Mouse (Mus musculus): ENCODE data around the gene Gm47959. TPM values are rescaled to one million over a fixed set of nuclear protein-coding genes. Genes with fewer than 3 reads are reported as not detected.

Gene Gm47959
- total and polyA plus RNA-seq, 3 experiments = not detected

- Histone ChIP-seq H3K4me3 (ENCODE audit: control insufficient read depth in 1 of 2, insufficient read depth in 1 of 2, low read depth in 2 of 2, low read length in 2 of 2) (no peak overlapping the region), H3K9ac (ENCODE audit: control insufficient read depth, low read depth, low read length, poor library complexity, severe bottlenecking) (no peak overlapping the region), H3K4me1 (ENCODE audit: control insufficient read depth in 1 of 2, insufficient read depth in 2 of 2, low read length in 2 of 2) (no peaks in the 10 kb centered on the region), H3K27me3 (ENCODE audit: control insufficient read depth in 1 of 2, insufficient read depth in 2 of 2, low read length in 2 of 2) (no peaks in the 10 kb centered on the region; a peak in 1 of 4 replicates), H3K79me2 (ENCODE audit: control insufficient read depth, insufficient read depth, low read length, poor library complexity) (no peaks in the 10 kb centered on the region), H3K36me3 (ENCODE audit: control insufficient read depth in 1 of 2, insufficient read depth in 2 of 2, low read length in 2 of 2) (no peaks in the 10 kb centered on the region), H3K9me3 (replicated peaks; ENCODE audit: insufficient read depth, low read length) (no peaks in the 10 kb centered on the region), H3K27ac (ENCODE audit: control insufficient read depth, low read depth, low read length) (no peak overlapping the region)
- no peak for TF ChIP-seq POLR2AphosphoS2 (IDR thresholded peaks at IDR 0.05; ENCODE audit: low read length)
- no peak for TF ChIP-seq GATA1 (IDR thresholded peaks at IDR 0.05; ENCODE audit: low read depth, low read length)
- no peak for TF ChIP-seq USF2 (IDR thresholded peaks at IDR 0.05; ENCODE audit: borderline replicate concordance in 1 of 2, insufficient read depth in 1 of 2, low read depth in 1 of 2, low read length in 2 of 2)
- no peak for TF ChIP-seq ETS1 (IDR thresholded peaks at IDR 0.05; ENCODE audit: low read depth, low read length)
- no peak for TF ChIP-seq RCOR1 (IDR thresholded peaks at IDR 0.05; ENCODE audit: low read depth, low read length)
- no peak for DNase-seq (ENCODE audit: low read depth, low spot score)
Observed at GRCm38 (mm10) chr1:82991062-82991461, 9.3 kb upstream of the Gm47959 start.

- Histone ChIP-seq H3K9ac (ENCODE audit: control insufficient read depth, low read depth, low read length, poor library complexity, severe bottlenecking) (no peak overlapping the region), H3K79me2 (ENCODE audit: control insufficient read depth, insufficient read depth, low read length, poor library complexity) (no peaks in the 10 kb centered on the region), H3K4me3 (ENCODE audit: control insufficient read depth in 1 of 2, insufficient read depth in 1 of 2, low read depth in 2 of 2, low read length in 2 of 2) (no peak overlapping the region), H3K27me3 (ENCODE audit: control insufficient read depth in 1 of 2, insufficient read depth in 2 of 2, low read length in 2 of 2) (no peaks in the 10 kb centered on the region; a peak in 1 of 4 replicates), H3K4me1 (ENCODE audit: control insufficient read depth in 1 of 2, insufficient read depth in 2 of 2, low read length in 2 of 2) (no peaks in the 10 kb centered on the region), H3K27ac (ENCODE audit: control insufficient read depth, low read depth, low read length) (no peak overlapping the region), H3K9me3 (replicated peaks; ENCODE audit: insufficient read depth, low read length) (no peaks in the 10 kb centered on the region), H3K36me3 (ENCODE audit: control insufficient read depth in 1 of 2, insufficient read depth in 2 of 2, low read length in 2 of 2) (no peaks in the 10 kb centered on the region)
- TF ChIP-seq NELFE (IDR thresholded peaks at IDR 0.05; ENCODE audit: low read depth, low read length) = no peak
- TF ChIP-seq CHD2 (IDR thresholded peaks at IDR 0.05; ENCODE audit: low read length) = no peak
- TF ChIP-seq SMC3 (IDR thresholded peaks at IDR 0.05; ENCODE audit: low read depth, low read length) = no peak
- no peak for TF ChIP-seq RAD21 (IDR thresholded peaks at IDR 0.05; ENCODE audit: low read depth, low read length)
- no peak for TF ChIP-seq SIN3A (IDR thresholded peaks at IDR 0.05; ENCODE audit: low read length)
- no peak for TF ChIP-seq NRF1 (IDR thresholded peaks at IDR 0.05; ENCODE audit: insufficient read depth, low read depth, low read length, poor library complexity, severe bottlenecking)
- TF ChIP-seq E2F4 (IDR thresholded peaks at IDR 0.05; ENCODE audit: borderline replicate concordance, low read depth, low read length) = no peak
- DNase-seq (ENCODE audit: low read depth, low spot score) = no peak
Observed at GRCm38 (mm10) chr1:82991596-82991995, 8.8 kb upstream of the Gm47959 start.

- H3K4me3 ChIP-seq (ENCODE audit: control insufficient read depth in 1 of 2, insufficient read depth in 1 of 2, low read depth in 2 of 2, low read length in 2 of 2) = no peak overlapping the region
- H3K36me3 ChIP-seq (ENCODE audit: control insufficient read depth in 1 of 2, insufficient read depth in 2 of 2, low read length in 2 of 2) = no peaks in the 10 kb centered on the region
- H3K27me3 ChIP-seq (ENCODE audit: control insufficient read depth in 1 of 2, insufficient read depth in 2 of 2, low read length in 2 of 2) = no peaks in the 10 kb centered on the region; a peak in 1 of 4 replicates
- H3K79me2 ChIP-seq (ENCODE audit: control insufficient read depth, insufficient read depth, low read length, poor library complexity) = no peaks in the 10 kb centered on the region
- TF ChIP-seq ETS1 (IDR thresholded peaks at IDR 0.05; ENCODE audit: low read depth, low read length) (no peak), MEF2A (IDR thresholded peaks at IDR 0.05; ENCODE audit: extremely low read depth, insufficient replicate concordance, low read depth, low read length, poor library complexity, severe bottlenecking) (no peak), RAD21 (IDR thresholded peaks at IDR 0.05; ENCODE audit: low read depth, low read length) (no peak), BHLHE40 (IDR thresholded peaks at IDR 0.05; ENCODE audit: borderline replicate concordance, low read depth, low read length) (no peak), POLR2A (IDR thresholded peaks at IDR 0.05; ENCODE audit: control insufficient read depth in 1 of 2, insufficient read depth in 1 of 2, low read depth in 1 of 2, low read length in 2 of 2, poor library complexity in 1 of 2) (no peak), ELF1 (IDR thresholded peaks at IDR 0.05; ENCODE audit: low read depth, low read length) (no peak), MAX (IDR thresholded peaks at IDR 0.05; ENCODE audit: low read length) (no peak), NELFE (IDR thresholded peaks at IDR 0.05; ENCODE audit: low read depth, low read length) (no peak), HCFC1 (IDR thresholded peaks at IDR 0.05; ENCODE audit: low read depth, low read length) (no peak), EP300 (IDR thresholded peaks at IDR 0.05; ENCODE audit: low read depth in 1 of 2, low read length in 2 of 2) (no peak), SIN3A (IDR thresholded peaks at IDR 0.05; ENCODE audit: low read length) (no peak), TCF12 (IDR thresholded peaks at IDR 0.05; ENCODE audit: low read depth, low read length) (no peak), ZNF384 (IDR thresholded peaks at IDR 0.05; ENCODE audit: low read depth, low read length) (no peak), ZKSCAN1 (IDR thresholded peaks at IDR 0.05; ENCODE audit: low read depth, low read length) (no peak), ZMIZ1 (IDR thresholded peaks at IDR 0.05; ENCODE audit: low read depth, low read length) (no peak), USF2 (IDR thresholded peaks at IDR 0.05; ENCODE audit: borderline replicate concordance in 1 of 2, insufficient read depth in 1 of 2, low read depth in 1 of 2, low read length in 2 of 2) (no peak), ZC3H11A (IDR thresholded peaks at IDR 0.05; ENCODE audit: low read depth, low read length) (no peak)
- H3K9ac ChIP-seq (ENCODE audit: control insufficient read depth, low read depth, low read length, poor library complexity, severe bottlenecking) = no peak overlapping the region
- DNase-seq (ENCODE audit: low read depth, low spot score) = no peak
- no peaks in the 10 kb centered on the region for H3K4me1 ChIP-seq (ENCODE audit: control insufficient read depth in 1 of 2, insufficient read depth in 2 of 2, low read length in 2 of 2)
- H3K9me3 ChIP-seq (replicated peaks; ENCODE audit: insufficient read depth, low read length) = no peaks in the 10 kb centered on the region
- no peak overlapping the region for H3K27ac ChIP-seq (ENCODE audit: control insufficient read depth, low read depth, low read length)
Observed at GRCm38 (mm10) chr1:82992093-82992492, 8.3 kb upstream of the Gm47959 start.

Data from MEL (cell line).